Mouse (Mus musculus): ENCODE data around the gene Cfap36. TPM values are rescaled to one million over a fixed set of nuclear protein-coding genes. Genes with fewer than 3 reads are reported as not detected.

Gene Cfap36
- polyA plus RNA-seq, 1 experiment from 2014 or later: 127 TPM

GRCm38 (mm10) chr11:29179319-29179718, 67.9 kb downstream of the Cfap36 start:
- 98% methylated on average over 1 of the region's 1 CpGs for WGBS
- Histone ChIP-seq H3K27me3 (no peaks in the 10 kb centered on the region), H3K4me3 (no peak overlapping the region), H3K9ac (no peak overlapping the region), H3K36me3 (peaks cover 13% of the 10 kb centered on the region; the same call in 1 of the 2 replicates), H3K4me2 (no peak overlapping the region), H3K9me3 (no peaks in the 10 kb centered on the region), H3K27ac (replicated peaks) (no peak overlapping the region), H3K4me1 (replicated peaks) (peaks cover under 1% of the 10 kb centered on the region; the same call in 1 of the 2 replicates)
- no peak for ATAC-seq (ENCODE audit: low FRiP score, low read depth)

GRCm38 (mm10) chr11:29173706-29174436, 73.3 kb downstream of the Cfap36 start:
- peak overlapping the region; percentile 95 for H3K27ac ChIP-seq (replicated peaks)
- no peaks in the 10 kb centered on the region for H3K36me3 ChIP-seq
- H3K27me3 ChIP-seq: no peaks in the 10 kb centered on the region
- ATAC-seq (ENCODE audit: low FRiP score, low read depth): no peak
- H3K4me2 ChIP-seq: peak overlapping the region; percentile 86
- peak overlapping the region; percentile 75 for H3K4me3 ChIP-seq
- peak overlapping the region; percentile 81 for H3K9ac ChIP-seq
- peaks cover 26% of the 10 kb centered on the region for H3K4me1 ChIP-seq (replicated peaks)
- H3K9me3 ChIP-seq: no peaks in the 10 kb centered on the region
- WGBS: 6% methylated on average over 13 of the region's 13 CpGs

DNA sequence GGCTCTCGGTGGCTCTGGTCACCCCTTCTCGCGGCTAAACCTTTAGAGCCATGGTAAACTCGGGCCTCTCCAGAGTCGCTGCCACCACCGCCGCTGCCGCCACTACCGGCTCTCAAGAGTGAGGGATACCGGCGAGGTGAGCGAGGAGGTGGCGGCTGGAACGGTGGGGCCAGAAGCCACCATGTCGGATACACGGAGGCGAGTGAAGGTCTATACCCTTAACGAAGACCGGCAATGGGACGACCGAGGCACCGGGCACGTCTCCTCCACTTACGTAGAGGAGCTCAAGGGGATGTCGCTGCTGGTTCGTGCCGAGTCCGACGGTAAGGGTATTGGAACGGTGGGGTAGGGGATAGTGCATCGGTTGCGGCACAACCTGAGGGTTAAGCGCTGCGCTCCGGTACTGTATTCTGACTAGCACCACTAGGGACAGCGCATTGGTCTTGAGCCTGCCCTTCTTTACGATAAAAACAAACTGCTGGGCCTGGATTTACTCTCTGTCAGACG, 74.0 kb downstream of the Cfap36 start:
- Histone ChIP-seq H3K9me3 (no peaks in the 10 kb centered on the region), H3K36me3 (no peaks in the 10 kb centered on the region), H3K4me2 (peak overlapping the region; percentile 86), H3K27me3 (no peaks in the 10 kb centered on the region), H3K9ac (peak overlapping the region; percentile 81), H3K27ac (replicated peaks) (peak overlapping the region; percentile 95), H3K4me1 (replicated peaks) (peaks cover 26% of the 10 kb centered on the region), H3K4me3 (peak overlapping the region; percentile 75)
- ATAC-seq (ENCODE audit: low FRiP score, low read depth): peak; percentile 68
- under 1% methylated on average over 38 of the region's 38 CpGs for WGBS

- ATAC-seq (ENCODE audit: low FRiP score, low read depth): peak; percentile 99
- Histone ChIP-seq H3K4me2 (peak within 1 kb of the TSS; percentile 86), H3K4me3 (peak within 1 kb of the TSS; percentile 75), H3K9me3 (no peaks in the 10 kb centered on the region), H3K4me1 (replicated peaks) (peaks cover 26% of the 10 kb centered on the region), H3K9ac (peak within 1 kb of the TSS; percentile 81), H3K27me3 (no peaks in the 10 kb centered on the region), H3K36me3 (no peaks in the 10 kb centered on the region), H3K27ac (replicated peaks) (peak within 1 kb of the TSS; percentile 95)
- under 1% methylated on average over 50 of the region's 50 CpGs for WGBS
Measured at GRCm38 (mm10) chr11:29172563-29173124, 74.6 kb downstream of the Cfap36 start, which contains the start of gene Ppp4r3b. Gene Ppp4r3b, plus strand, starts transcription at chr11:29172890.

DNA sequence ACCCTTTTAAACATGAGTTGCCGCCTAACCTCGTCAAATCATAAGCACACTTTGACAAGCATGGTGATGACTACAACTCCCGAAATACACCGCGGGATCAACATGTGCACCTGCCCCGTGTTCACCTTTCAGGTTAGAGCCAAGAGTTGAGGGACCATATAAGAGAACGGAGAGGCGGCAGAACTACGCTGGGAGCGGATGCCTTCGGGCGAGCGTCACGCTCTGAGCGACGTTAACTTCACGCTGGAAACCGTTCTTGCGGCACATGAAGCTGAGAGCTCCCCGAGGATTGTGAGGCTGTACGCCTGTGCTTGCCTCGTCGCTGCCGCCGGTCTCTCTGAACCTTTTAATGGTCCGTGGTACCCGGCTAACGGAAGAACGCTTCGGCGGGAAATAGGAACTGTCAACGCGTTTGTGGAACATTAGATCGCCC, 75.2 kb downstream of the Cfap36 start:
- under 1% methylated on average over 34 of the region's 34 CpGs for WGBS
- ATAC-seq (ENCODE audit: low FRiP score, low read depth): peak; percentile 32
- no peaks in the 10 kb centered on the region for H3K27me3 ChIP-seq

More for the DNA sequence above, 75.2 kb downstream of the Cfap36 start:
- Histone ChIP-seq H3K4me2 (peak overlapping the region; percentile 84), H3K9ac (peak overlapping the region; percentile 81), H3K9me3 (no peaks in the 10 kb centered on the region), H3K4me3 (peak overlapping the region; percentile 75), H3K36me3 (no peaks in the 10 kb centered on the region), H3K4me1 (replicated peaks) (peaks cover 26% of the 10 kb centered on the region), H3K27ac (replicated peaks) (peak overlapping the region; percentile 95)

Other genes starting within 250 kb of the Cfap36 start
- gene Pnpt1, start 116.7 kb downstream of the Cfap36 start, polyA plus RNA-seq (2015; fragmentation: Nextera tagmentation; extraction: Ambion mirVana): 25.1 and 26.9 TPM in 2 replicates
- gene Ppp4r3b, start 74.5 kb downstream of the Cfap36 start, polyA plus RNA-seq (2015; fragmentation: Nextera tagmentation; extraction: Ambion mirVana): 63.4 and 65.4 TPM in 2 replicates
- gene Ccdc88a, start 126.2 kb upstream of the Cfap36 start, polyA plus RNA-seq (2015; fragmentation: Nextera tagmentation; extraction: Ambion mirVana): 84.5 and 87.8 TPM in 2 replicates

Data from hindbrain, embryonic 15.5 days (tissue).